Mouse (Mus musculus): ENCODE data around the gene Wnt1.
"Not testable (repeated sequence)": the region's sequence is repeated elsewhere in the genome, so short reads cannot be mapped to it uniquely, and the experiment has no call there.

Wnt1 gene

DNA sequence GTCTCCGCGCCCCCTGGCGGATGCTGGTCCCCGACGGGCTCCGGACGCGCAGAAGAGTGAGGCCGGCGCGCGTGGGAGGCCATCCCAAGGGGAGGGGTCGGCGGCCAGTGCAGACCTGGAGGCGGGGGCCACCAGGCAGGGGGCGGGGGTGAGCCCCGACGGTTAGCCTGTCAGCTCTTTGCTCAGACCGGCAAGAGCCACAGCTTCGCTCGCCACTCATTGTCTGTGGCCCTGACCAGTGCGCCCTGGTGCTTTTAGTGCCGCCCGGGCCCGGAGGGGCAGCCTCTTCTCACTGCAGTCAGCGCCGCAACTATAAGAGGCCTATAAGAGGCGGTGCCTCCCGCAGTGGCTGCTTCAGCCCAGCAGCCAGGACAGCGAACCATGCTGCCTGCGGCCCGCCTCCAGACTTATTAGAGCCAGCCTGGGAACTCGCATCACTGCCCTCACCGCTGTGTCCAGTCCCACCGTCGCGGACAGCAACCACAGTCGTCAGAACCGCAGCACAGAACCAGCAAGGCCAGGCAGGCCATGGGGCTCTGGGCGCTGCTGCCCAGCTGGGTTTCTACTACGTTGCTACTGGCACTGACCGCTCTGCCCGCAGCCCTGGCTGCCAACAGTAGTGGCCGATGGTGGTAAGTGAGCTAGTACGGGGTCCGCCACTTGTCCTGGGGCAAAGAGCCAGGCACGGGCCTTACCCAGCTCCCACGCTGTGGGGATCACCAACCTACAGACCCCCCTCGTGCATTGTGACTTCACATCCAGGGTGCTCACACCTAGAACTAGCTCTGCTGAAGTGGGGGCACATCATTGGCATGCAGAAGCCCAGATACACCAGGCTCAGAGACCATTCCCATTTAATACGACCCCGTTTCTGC lies at the start of gene Wnt1:
Wnt1 (plus strand) TSS at position 197 of the 875 bp plus-strand sequence.
- in situ Hi-C loops (cut with MboI; ENCODE audit: low sequenced_read_pairs), result no loop called here

DNA sequence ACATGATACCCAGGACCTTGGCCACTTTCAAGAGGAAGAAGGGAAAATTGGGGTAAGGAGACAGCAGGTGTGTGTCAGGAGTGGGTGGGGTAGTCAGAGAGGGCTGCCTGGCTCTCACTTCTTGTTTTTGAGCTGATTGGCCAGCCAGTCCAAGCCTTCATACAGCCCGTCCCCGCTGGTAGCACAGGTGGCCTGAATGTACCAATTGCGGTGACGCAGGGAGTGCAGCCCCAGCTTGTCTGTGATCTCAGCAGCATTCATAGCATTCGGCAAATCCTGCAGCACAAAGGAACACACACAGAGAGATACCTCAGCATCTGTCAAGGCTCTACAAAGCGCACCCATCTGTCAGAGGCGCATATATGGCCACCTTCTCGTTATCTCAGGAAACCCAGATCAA lies 49.4 kb upstream of the Wnt1 start:
- in situ Hi-C loops (cut with MboI; ENCODE audit: low sequenced_read_pairs), result no loop called here

DNA sequence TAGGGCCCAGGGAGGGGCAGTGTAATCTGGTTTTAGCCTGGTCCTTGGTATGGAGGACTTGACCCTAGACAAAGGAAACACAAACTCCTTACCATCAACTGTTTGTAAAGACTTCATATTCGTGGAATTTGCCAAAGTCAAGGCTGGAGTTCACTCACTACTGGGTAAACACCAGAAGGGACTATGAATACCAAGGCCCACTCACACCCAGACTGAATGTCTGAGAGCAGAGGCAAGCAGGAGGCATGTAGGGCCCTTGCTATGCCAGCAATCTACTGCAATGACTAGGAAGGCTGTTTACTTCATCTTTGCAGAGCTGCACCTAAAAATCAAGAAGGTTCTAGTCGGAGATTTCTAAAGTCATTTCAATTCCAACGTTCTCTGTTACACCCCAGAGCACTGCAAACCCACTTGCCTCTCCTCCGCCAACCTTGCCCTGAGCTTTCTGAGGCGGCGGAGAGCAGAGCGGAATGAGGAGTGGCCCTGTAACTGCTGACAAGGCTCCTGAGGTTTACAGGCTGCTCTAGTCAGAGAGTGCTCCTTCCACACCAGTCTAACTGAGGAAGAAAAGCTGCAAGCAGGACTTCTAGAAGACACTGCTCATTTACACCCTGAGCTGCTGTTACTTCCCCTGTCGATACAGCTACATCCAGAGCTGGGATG lies 46.8 kb upstream of the Wnt1 start:
- in situ Hi-C loops (cut with MboI; ENCODE audit: low sequenced_read_pairs), result no loop called here

DNA sequence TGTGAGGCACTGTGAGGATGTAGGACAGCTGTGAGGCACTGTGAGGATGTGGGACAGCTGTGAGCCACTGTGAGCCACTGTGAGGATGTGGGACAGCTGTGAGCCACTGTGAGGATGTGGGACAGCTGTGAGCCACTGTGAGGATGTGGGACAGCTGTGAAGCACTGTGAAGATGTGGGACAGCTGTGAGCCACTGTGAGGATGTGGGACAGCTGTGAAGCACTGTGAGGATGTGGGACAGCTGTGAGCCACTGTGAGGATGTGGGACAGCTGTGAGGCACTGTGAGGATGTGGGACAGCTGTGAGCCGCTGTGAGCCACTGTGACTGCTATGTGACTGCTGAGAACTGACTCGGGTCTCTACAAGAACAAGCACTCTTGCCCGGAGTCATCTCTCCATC lies 45.8 kb upstream of the Wnt1 start:
- in situ Hi-C loops (cut with MboI; ENCODE audit: low sequenced_read_pairs), result not testable (repeated sequence)

DNA sequence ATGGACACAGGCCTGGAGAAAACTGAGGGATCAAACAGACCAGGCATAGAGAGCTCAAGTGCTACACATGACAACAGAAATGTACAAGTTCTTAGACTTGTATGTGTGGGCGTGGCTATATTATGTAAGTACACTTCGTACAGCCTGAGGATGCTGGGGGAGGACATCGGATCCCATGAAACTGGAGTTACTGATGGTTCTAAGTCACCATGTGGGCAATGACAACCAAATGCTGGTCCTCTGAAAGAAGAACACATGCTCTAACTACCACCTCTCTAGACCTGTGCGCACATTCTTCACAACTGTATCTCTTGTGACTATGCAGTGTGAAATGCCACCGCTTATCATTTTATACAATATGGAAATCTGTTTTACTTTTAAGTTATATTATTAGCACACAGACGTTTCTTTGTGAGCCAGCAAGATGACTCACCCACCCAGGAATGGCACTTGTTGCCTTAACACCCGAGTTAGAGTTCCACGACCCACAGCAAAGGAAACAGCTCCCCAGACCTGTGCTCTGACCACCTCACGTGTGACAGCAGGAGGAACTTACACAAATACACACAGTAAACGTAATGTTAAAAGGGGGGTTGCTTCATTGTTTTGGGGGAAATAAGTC lies 43.2 kb upstream of the Wnt1 start:
- in situ Hi-C loops (cut with MboI; ENCODE audit: low sequenced_read_pairs), result no loop called here

DNA sequence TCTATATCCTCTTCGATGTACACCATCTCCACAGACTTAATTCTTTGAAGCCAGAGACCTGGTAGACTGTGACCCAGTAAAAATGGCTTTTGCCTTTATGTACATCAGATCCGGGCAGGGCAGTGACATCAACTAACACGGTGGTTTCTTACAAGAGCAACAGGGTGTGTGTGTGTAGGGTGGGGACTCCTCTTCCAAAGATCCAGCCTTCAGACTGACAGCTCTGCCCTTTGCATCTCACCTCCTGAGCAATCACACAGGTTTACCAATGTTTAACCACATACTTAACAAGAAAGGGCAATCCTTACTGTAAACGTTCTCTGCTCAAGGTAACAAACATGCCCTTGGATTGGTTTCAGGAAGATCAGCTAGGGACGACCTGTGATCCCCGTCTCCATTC lies 42.4 kb upstream of the Wnt1 start:
- in situ Hi-C loops (cut with MboI; ENCODE audit: low sequenced_read_pairs), result no loop called here

DNA sequence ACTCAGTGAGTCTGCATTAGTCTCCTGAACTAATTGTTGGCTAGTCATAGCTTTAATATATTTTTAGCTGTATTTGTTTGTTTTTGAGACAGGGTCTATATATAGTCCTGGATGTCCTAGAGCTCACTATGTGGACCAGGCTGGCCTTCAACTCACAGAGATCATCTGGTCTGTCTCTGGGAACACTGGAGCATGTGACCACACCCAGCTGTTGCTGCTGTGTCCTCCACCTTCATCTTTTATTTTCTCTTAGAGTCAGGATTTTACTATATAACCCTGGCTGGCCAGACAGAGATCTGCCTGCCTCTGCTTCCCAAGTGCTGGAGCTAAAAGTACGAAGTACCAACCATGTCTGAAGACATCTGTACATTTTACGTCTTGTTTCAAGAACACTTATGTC lies 40.6 kb upstream of the Wnt1 start:
- in situ Hi-C loops (cut with MboI; ENCODE audit: low sequenced_read_pairs), result no loop called here

DNA sequence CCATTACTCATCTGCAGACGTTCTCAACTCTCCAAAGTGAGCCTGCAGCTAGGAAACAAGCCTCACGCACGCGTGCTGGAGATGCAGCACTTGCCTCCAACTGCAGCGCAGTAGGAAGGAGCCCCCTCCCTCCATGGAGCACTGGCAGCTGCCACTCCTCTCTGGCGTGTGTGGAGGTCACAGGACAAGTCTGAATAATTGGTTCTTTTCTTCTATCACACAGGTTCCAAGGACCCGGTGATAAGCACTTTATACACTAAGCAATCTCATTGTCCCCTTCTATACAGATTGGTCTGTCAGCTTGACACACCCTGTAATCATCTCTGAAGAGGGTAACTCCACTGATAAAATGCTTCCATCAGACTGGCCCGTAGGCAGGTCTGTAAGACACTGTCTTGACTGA lies 36.6 kb upstream of the Wnt1 start:
- in situ Hi-C loops (cut with MboI; ENCODE audit: low sequenced_read_pairs), result no loop called here

DNA sequence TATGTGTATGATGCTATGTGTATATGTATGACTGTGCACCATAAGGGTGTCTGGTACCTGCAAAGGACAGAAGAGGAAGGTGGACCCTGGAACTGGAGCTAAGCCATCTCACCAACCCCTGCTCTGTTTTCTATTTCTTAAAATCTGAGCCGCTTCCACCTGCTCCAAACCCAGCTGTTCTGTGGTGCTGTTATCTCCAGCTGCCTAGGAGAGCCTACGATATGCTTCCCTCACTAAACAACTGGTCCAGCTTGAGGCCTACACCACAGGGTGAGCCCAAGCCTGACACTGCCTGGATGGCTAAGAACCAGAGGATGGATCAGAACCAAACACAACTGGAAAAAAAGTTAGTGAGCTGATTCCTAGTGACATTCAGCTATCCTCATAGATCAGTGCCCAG lies 35.5 kb upstream of the Wnt1 start:
- in situ Hi-C loops (cut with MboI; ENCODE audit: low sequenced_read_pairs), result no loop called here

DNA sequence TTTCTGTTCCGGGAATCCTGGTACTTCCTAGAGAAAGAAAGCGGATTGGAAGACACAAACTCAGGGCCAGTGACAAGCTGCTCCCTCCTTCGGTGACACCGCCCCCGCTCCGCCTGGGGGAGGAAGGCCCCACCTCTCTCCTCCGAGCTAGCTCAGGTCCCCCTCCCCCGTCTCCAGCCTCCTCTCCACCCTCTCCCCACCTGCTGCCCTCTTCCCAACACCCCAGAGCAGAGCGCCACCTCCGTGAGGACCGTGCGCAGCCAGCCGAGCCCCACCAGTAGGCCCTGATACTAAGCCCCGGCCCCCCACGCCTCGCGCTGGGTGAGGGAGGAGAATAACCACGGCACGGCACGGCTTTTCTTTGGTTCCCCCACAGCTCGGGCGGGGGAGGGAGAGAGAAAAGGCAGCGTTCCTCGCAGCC lies 27.4 kb upstream of the Wnt1 start:
- in situ Hi-C loops (cut with MboI; ENCODE audit: low sequenced_read_pairs), result no loop called here

DNA sequence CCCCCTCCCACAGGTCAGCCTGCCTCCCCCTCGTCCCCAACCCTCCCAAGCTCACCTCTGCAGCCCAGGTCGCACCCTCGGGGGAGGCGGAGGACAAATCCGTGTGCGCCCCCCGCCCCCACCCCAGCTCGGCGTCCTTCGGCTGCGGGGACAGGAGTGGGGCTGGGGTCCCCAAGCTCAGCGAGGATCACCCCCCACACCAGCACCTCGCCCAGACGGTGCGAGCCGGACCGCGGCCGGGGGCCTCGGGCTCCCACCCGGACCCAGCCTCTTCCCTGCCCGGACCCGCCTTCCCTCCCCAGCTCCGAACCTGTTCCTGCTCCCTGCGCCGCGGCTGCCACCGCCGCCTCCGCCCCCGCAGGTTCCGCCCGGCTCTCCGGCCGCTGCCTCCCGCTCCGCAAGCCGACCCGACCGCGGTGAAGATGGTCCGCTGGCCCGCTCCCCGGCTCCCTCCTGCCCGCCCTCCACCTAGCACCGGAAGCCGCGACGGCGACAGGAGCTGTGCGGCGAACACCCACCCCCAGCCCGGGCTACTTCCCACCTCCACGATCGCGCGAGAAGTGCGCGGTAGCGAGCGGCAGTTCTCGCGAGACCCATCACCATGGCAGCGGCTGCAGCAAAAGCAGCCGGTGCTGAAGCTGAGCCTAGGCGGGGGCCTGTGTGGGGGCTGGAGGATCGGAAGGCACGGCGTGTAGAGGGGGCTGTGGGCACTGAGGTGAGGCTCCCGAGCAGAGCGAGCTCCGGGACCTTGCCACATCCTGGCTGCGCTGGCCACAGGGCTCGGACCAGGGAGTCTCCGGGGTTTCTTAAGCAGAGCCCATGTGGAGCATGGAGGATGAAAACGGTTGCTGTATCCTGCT lies 26.8 kb upstream of the Wnt1 start, which contains the start of gene Arf3:
Arf3 (minus strand) TSS at position 545 of the 860 bp plus-strand sequence.
- in situ Hi-C loops (cut with MboI; ENCODE audit: low sequenced_read_pairs), result no loop called here

DNA sequence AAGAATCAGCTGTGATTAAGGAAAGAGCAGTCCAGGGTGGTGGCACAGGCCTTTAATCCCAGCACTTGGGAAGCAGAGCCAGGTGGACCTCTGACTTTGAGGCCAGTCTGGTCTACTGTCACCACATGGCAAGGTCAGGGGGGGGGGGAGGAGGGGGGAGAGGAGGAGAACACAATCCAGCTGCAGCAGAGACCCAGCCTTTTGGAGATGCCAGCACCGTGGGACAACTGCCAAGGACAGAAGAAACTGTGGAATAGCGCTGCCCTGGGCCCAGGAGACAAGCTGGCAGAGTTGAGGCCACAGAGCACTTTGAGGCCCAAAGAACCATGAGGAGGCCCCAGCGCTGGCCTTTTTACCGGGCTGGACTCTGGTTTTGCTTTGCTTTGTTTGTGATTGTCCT lies 23.7 kb upstream of the Wnt1 start:
- in situ Hi-C loops (cut with MboI; ENCODE audit: low sequenced_read_pairs), result no loop called here

DNA sequence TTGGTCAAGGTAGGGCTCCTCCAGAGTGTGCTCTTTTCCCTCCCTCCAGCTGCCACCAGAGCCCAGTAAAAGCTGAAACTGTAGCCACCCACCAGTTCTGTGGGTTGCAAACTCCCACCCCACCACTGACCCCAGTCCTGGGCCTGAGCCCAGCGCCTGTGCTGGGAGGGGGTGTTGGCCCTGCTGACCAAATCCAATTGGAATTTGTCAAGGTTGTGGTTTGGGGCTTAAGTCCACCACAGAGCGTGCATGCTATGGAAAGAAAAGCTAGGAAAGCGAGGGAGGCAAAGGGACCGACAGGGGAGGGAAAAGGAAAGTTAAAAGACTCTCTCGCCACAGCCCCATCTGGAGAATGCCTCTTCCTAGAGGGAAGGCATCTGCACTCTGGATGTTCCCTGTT lies 21.4 kb upstream of the Wnt1 start:
- in situ Hi-C loops (cut with MboI; ENCODE audit: low sequenced_read_pairs), result no loop called here

DNA sequence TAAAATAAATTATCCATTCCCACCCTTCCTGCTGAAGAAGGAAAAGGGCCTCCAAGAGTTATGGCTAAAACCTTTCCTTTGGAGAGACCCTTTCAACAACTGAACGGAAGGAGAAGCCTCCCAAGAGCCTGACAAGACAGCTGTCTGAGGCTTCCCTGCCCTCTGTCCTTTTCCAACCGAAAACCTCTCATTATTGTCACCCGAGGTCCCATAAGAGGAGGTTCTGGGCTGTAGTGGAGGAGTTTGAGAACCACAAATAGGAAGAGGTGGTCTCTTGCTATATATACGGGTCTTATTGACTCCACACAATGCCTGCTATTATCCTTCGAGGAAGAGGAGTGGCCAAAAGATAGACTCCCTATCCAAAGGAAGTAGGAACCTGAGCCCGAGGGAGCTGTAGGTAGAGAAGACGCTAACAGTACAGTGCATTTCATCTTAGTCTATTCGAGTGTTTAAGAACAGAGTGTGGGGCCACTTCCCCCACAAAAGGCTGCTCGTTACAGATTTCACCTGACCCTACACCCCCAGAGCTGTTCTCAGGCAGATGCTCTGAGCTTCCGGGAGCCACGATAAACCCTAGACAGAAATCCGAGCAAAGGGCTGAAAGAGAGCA lies 17.7 kb upstream of the Wnt1 start:
- in situ Hi-C loops (cut with MboI; ENCODE audit: low sequenced_read_pairs), result no loop called here

DNA sequence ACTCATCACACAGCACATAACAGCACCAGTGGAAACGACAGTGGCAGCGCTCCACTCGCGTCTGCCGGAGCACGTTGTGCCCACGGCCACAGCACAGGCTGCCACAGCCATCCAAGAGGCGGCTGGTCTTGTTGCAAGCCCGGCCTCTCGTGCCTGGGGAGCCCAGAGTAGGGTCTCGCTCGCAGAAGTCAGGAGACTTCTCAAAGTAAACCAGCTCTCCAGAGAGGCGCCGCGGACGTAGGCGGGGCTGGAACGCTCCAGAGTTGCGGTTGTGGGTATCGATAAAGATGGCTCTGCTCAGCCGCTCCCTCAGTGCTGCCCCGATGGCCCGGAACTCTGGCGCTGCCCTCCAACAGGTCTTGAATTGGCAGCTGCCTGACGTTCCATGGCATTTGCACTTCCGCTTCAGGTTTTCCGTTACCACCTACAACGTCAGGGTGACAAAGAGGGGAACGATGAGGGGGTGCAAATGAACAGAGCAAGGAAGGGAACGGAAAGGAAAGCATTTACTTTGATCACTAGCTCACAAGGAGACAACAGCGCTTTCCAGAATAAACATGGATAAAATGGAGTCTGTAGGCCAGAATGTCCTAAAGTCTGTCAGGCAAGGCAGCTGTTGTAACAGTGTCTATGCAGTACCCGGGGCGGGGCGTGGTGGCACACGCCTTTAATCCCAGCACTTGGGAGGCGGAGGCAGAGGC lies 17.0 kb upstream of the Wnt1 start:
- in situ Hi-C loops (cut with MboI; ENCODE audit: low sequenced_read_pairs), result no loop called here

DNA sequence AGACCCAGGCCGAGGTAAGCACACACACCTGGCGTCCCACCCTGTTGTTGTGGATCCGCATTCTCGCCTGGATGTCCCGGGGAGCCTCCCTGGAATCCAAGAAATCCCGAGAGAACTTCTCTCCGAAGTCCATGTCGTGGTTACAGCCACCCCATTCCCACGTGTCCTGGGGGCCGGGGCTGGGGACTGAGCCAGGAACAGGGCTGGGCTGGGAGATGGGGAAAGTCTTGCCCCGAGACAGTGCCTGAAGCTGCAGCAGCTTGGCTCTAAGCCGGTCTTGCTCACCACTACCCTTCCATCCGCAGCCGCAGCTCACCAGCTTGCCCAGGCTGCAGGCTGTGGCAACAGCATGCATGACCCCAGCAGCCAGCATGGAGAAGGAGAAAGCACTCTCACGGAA lies 15.6 kb upstream of the Wnt1 start:
- in situ Hi-C loops (cut with MboI; ENCODE audit: low sequenced_read_pairs), result no loop called here

DNA sequence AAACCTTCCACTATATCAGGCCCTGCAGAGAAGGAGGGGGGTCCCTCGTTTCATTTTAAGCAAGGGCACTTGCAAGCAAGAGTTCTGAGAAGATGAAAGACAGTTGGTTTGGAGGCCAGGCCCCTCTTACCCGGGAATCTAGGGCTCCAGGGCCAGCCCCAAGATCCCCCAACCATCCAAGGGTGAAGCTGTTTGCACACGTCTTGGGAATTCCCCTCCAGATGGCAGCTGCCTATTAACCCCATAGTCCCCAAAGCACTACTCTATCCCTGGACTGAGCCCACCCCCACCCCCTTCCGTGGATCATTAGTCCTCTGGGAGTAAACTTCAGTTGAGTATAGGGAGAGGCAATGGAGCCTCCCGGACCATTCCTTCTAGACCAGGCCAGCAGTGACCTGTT lies 14.1 kb upstream of the Wnt1 start:
- in situ Hi-C loops (cut with MboI; ENCODE audit: low sequenced_read_pairs), result no loop called here

DNA sequence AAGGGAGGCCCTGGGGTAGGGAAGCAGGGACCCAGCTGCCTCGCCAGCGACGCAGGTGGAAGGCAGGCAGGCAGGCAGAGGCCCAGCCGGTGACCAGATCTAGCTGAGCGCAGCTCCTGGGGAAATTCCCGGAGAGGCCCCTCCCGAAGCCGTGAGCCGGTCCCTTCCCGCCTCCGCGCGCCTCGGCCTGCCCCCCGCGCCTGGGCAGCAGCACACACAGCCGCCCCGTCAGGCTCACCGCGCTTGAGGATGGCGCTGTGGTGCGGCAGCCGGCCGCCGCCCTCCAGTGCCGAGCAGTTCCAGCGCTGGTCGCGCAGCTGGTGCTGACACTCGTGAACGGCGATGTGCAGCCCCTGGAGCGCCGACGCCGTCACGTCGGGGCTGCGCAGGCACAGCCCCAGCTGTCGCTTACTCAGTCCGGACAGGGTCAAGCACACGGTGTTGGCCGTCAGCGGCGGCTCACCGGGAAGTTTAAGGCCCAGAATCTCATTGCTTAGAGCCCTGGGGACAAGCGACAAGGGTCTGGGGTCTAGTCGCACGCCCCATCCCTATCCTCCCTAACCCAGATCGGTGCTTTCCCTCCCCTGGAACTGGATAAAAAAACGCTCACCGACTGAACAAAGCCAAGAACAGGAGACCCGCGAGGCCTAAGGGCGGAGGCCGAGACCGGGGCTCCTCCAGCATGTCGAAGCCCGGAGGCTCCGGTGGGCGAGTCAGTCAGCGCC lies 13.2 kb upstream of the Wnt1 start:
- in situ Hi-C loops (cut with MboI; ENCODE audit: low sequenced_read_pairs), result no loop called here

DNA sequence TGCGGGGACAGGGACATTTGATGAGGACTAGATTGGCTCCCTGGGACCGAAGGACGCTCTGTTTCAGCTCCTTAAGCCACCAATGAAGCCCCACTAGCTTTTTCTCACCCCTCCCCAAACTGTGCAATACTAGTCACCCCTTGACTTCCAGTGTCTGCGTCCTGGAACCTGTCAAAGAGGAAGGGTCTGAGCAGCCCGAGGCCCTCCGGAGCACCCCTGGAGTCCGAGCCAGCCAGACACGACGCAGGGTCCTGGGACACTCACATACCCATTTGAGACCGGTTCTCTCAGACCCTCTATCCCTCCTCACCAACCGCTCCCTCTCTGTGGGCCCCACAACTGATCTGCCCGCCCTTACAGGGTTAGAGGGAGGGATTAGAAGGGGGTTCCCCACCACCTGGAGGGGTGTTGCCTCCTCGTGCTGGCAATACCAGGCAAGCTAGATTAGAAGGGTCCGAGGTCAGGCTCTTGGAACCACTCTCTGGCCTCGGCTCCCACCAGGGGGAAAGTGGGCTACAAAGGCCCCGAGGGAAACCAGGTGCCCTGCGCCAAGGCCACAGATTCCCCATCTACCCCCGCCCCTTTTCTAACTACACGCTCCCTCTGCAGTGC lies 12.5 kb upstream of the Wnt1 start:
- in situ Hi-C loops (cut with MboI; ENCODE audit: low sequenced_read_pairs), result no loop called here

Measured in CH12F3 (cell line).